Mouse (Mus musculus) cerebellum, adult 11-12 months (tissue): ENCODE measurements at regions not wholly inside any gene's neighbourhood (a gene's known extent, or its start where the extent isn't known, plus 50 kb on each side); places are given as distances from the start of the nearest gene placed in this dataset.
"Not testable (repeated sequence)": the region's sequence is repeated elsewhere in the genome, so short reads cannot be mapped to it uniquely, and the experiment has no call there.

Source experiments
- DNase-seq: peaks from one replicate; pipeline ENCODE4 v3.0.0; 2022

DNA sequence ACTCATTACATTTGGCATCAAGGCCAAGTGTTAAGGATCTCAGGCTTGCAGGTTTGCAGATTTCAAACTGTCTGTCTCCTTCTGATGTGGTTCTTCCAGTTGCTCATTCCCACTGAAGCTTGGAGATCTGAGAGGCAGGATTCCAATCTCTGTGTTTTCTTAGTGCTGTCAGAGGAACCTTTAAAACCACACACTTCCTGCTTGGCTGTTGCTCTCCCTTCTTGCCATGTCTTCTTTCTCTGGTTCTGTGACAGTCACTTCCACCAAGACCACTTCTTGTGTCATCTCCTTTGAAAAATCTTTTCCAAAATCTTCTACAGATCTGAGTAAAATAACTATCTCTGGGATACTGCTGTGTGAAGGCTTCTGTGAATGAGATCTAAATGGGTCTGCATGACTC, 117.3 kb downstream of the Gm5426 start:
- DNase-seq: no peak

DNA sequence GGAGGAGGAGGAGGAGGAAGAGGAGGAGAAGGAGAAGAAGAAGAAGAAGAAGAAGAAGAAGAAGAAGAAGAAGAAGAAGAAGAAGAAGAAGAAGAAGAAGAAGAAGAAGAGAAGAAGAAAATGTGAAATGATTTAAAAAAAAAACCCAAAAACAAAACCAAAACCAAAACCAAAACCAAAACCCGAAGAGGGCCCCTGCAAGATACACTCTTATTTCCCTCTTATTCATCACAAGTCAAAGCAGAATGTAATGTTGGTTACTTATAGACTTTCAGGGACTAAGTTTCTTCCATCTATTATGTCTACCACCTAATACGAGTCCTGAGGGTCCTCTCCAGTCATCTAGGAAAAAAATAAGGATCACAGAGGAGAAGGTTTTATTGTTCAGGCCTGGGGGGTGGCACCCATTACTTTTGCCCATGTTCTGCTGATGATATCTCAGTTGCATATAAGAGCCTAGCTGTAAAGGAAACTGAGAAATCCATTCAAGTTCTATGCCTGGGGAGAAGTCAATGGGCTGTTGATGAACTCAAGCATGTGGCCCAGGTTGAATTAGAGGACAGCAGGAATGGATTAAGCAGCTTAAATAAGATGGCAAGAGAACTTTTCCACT, 118.0 kb downstream of the Gm5426 start:
- no peak for DNase-seq

DNA sequence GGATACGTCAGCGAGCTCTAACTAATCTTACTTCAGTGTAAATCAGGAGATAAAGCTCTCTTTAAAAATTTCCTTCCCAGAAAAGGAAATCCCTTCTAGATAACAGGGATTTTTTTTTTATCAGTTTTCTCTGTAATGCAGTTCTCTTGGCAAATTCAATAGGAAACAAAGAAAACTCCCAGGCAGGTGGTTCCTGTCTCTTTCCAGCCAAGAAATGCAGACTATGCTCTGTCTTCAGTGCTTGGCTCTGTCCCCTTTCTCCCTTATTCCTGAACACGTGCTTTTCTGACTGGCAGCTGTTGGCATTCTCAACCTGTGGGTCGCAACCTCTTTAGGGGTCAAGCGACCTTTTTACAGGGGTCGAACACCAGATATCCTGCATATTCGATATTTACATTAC, 121.5 kb downstream of the Gm5426 start:
- DNase-seq: no peak

DNA sequence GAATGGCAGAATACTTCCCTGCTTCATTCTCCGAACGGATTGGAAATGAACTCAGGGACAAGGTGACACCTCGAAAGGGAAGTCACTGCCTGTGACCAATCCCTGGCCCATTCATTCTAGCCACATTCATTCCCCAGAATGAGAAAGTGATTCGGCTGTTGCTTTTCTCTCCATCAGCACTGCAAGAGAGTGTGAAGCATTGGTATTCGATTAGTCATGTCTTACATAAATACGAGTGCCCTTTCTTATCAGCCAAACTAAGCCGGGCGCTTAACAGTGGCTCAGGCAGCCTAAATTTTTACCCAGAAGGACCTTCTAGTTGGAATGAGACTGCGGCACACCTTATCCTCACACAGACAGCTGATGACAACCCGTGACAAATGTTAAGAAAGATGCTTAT, 122.8 kb downstream of the Gm5426 start:
- no peak for DNase-seq

DNA sequence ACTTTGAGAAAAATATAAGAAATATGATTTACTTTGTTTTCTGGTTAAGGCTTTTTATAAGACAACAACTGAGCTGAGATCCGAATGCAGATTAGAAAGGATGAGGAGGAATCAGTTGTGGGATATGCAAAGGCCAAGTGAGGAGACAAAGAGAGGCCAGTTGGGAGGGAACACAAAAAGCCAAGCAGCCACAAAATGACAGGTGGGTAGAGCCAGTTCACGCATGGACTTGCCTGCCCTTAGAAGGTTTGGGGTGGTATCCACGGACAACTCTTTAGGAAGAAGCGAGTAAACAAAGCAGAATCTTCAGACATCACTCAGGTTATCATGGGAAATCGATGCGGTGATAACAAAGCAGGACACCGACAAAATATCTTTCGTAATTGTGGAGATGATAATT, 123.2 kb downstream of the Gm5426 start:
- DNase-seq: no peak

DNA sequence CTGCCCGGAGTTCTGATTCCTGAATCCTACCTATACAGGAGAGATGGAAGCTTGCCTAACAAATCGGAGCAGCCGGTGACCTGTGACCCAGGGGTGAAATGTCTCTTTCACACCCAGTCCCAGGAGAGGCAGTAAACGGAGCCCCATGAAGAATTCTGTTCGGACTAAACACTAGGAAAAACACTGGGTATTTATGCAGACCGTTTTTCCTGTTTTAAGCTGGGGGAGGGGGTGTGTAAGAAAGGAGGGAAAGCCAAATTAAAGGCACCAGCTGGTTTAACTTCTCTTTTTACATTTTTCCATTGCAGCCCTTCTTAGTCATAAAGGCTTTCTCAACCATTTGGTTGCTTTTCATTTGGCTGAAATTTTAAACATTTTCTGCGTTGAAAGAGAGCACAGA, 127.1 kb downstream of the Gm5426 start:
- DNase-seq: no peak

DNA sequence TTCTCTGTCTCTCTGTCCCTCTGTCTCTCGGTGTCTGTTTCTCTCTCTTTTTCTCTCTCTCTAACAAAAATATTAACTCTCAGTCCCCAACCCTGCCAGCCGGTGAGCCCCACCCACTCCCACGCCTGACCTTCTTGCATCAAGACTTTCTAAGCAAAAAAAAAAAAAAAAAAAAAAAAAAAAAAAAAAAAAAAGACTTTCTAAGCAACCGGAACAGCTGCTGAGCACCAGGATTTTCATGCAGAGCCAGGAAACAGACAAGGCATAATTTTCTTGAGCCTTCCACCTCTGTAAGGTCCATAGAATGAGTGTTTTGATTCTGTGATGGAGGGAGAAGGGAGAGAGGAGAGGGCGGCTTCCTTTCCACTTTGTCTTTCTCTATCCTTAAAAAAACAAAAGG, 128.0 kb downstream of the Gm5426 start:
- no peak for DNase-seq

DNA sequence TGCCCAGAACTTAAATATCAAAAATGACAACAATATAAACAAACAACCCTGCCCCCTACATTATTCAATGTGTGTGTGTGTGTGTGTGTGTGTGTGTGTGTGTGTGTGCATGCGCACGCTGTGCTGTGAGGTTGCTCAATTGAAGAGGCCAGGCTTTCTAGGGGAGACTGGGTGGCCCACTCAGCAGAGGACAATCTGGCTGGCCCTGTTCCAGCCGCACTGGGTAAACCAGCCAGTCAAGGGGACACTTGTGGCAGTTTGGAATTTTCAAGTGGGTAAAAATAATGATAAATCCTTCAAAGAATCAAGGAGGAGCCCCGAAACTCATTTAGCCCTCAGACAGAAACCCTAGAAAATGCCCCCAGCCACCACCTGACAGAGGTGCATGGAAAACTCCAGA, 128.5 kb downstream of the Gm5426 start:
- DNase-seq: no peak

DNA sequence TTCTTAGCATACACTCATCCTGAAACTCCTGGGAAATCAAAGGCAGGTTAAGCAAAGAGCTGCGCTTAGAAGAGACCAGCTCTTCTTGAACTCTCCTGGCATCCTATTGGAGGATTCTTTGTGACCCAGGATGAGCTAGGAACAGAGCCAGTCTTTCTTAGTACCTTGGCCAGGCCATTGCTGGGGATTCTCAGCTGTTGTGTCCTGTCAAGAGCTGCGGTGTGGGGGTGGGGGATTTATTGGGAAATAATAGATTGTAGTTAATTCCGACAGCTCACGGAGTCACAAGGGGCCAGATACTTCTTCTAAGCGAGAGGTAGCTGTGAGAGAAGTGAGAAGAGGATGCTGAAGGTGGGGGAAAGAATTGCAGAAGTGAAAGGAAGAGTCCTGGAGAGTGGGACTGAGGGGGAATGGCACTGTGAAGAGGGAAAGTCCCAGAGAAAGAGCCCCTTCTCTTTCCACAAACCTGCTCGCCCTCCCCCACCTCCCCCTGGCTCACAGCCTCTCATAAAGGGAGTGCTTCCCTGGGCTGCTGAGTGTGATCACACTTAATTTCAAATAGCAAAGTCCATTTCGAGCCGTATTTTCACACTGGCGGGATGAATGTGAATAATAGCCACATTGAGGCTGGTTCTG, 129.8 kb downstream of the Gm5426 start:
- DNase-seq: no peak

DNA sequence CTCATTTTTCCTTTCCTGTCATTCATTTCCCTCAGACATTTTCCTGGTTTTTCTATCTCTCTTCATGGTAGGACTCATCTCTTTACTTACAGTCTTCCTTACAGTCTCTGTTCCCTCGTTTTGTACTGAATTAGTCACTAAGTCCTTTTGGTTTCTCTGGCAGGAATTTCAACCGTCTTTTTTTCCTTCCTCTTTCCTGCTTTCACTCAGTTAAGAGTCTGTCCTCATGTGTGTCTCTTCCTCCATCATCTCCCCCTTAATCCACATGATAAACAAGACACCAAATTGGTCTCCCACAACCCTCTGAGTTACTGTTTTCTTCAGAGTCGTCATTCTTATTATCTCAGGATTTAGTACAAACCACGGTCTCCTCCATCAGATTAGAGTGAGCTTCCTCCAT, 131.2 kb downstream of the Gm5426 start:
- DNase-seq: no peak

DNA sequence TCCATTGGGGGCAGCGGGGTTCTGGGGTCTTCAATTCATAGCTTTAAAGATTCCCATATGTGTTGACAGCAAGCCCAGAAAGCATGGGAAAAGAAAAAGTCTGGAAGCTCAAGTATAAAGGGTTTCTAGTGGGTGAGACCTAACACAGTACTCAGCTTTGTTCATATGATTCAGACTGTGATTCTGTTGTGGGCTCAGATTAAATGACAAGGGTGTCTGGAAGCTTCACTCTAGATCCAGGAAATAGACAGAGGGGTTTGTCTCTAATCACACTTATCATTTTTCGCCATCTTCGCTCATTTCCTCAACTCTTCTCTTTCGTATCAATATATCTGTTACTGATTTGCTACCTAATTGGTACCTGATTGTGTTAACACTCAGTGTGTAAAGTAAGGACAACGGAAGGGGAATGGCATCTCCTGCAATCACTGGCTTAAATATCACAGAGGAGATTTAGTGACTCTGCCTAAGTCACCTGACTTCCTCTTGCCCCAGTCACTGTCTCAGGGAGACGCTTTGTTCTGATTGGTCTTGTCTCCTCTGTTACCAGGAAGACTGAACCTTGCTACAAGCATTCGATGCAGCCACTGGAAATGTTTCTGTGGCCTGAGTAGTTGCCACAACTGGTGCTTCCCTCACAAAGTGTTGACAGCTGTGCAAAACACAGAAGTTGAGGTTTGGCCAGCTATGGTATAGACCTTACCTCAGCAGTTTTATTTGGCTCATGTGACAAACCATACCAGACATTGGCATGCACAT, 137.4 kb downstream of the Gm5426 start:
- DNase-seq: no peak

DNA sequence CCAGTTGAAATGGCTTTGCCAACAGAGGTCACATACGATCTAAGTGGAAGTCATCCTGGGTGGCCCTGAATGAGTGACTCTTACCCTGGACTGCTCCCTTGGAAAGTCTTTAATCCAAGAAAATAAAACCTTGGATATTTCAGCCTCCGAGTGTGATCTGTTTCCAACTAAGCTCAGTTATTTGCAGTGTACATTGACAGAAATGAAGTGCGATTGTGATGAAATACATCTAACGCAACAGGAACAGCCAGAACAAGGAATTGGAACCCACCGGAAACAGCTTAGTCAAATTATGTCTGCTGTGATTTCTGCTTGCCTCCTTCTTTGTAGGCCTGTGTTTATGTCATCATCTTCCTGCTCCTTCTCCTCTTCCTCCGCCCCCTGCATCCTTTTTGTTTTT, 143.7 kb downstream of the Gm5426 start:
- DNase-seq: no peak

DNA sequence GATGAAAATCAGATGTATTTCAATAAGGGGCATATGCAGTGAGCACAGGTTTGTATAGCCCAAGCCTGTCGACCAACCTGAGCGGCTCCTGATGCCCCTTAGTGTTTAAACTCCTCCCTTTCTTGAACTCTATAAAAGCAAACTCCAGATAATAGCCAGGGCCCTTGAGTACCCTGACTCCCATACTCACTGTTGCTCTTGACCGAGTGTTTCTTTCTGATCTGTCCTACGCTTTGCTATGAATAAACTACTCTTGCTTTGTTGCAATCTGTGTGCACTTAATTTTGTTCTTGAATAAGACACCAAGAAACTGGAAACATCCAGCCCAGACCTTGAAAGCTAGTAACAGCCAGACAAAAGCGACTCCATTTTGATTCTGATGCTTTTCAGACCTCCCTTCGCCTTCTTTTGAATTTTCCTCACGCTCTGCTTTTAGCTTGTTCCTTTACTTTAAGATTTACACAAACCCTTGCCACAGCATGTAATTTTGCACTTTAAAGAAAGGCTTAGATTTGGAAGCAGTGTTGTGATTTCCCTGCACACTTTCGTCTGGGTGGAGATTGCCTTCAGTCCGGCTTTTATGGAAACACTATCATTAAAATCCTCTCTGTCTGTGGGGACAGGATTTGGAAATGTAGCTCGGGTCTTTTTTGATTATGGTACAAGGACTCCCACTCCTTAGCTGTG, 149.1 kb downstream of the Gm5426 start:
- no peak for DNase-seq

DNA sequence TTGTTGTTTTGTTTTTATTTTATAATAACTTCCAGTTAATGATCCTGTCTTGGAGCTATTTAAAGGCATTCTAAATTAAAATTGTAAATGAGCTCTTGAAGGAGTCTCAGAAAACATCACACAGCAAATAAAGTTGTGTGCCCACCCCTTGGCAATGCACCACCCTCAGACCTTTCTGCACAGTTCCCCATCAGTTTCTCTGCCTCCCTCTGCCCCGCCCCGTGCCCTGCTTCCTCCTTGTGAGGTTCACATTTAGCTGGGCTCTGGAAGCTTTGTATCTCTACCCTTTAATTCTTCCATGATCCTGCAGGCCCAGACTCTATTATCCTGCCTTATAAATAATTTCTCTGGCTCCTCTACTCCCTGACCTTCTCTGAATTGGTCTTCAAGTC, 149.7 kb downstream of the Gm5426 start:
- no peak for DNase-seq

DNA sequence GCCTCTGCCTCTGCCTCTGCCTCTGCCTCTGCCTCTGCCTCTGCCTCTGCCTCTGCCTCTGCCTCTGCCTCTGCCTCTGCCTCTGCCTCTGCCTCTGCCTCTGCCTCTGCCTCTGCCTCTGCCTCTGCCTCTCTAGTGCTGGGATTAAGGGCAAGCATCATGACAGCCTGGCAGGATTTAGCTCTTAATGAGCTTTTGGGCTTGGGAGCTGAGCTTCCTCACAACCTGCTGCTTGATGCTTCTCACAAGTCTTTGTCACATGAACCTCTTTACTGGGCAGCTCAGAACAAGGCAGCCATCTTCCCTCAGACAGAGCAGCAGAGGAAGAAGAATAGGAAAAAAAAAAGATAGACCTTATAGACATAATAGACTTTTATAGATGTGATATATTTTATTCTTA, 152.6 kb downstream of the Gm5426 start:
- not testable (repeated sequence) for DNase-seq

DNA sequence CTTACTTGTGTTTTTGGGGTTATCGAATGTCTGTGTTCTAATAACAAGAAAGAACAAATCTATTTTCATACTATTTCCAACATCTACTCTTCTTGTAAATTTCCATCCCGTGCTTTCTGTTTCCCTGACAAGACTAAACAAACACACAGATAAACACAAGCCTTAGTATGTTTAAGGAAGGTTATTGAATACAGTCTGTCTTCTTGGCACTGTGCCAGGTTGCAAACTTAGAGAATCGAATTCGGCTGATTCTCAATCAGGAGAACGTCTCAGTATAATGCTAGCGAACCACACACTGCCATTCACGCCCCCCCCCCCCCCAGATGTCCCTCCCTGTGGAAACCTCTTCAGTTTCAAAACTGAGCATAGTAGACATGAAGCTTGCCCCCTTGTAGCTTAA, 157.2 kb downstream of the Gm5426 start:
- DNase-seq: no peak

DNA sequence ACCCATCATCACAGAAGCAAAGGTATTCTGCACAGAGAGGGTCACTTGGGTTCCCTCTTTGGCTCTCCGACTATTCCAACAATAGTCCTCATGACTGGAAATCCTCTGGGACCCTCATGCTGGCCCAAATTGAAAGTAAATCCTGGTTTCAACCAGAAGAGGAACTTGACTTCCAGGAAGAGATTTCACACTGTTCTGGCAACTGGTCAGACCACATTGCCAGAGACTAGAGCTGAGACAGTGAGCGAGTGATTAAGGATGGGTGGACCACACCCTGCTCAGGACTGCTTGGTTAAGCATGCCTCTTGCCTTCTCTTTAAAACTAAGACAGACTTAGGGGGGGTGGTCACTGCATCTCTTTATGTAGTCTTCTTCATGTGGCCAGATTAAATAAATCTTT, 158.3 kb downstream of the Gm5426 start:
- no peak for DNase-seq

DNA sequence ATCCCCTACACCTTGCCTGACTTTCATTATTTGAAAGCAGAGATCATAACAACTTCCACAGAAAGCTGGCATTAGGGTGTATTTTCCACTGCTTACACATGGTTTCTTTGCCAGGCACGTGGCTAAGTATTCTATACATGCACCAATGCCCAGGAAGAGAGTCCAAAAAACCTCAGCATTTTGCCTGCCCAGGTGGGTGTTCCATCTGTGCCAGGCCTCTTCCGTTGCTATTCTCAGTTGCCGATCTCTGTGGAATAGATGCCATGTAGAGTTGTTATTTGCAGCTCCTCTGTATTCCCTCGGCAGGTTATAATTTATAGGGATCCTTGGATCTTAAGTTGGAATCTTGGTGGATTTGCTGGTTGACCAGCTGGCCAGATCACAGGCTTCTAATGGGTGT, 161.3 kb downstream of the Gm5426 start:
- peak; percentile 54 for DNase-seq

DNA sequence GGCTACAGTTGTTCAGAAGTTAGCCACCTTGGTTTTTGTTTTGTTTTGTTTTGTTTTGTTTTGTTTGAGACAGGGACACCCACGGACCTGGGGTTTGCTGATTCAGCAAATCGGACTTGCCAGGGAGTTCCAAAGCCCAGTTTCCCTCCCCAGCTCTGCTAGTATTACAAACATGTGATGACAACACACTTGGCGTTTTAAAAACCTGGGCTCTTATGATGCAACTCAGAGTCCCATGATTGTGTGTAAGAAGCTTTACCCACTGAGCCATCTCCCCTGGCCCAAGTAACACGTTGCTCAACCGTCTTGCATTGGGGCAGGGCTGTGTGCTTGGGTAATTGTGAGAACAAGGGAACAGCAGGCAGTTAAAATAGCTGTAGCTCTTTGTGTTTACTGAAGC, 162.2 kb downstream of the Gm5426 start:
- DNase-seq: no peak

DNA sequence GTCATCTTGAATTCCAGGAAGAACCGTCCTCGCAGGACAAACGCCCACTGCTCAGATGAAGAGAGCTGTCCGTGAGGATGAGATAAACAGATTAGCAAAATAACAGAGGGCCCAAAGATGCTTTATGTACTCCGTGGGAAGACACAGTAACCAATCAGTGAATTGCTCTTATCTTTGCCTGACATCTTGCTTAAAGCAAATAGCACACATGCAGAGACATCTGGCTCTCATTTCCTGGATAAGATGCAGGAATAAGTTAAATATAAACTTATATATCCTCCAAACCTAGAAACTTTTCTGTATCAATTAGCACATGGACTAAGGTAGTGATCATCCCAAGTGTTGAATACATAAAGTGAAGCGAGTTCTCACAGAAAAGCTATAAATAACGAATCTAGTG, 169.3 kb downstream of the Gm5426 start:
- no peak for DNase-seq

DNA sequence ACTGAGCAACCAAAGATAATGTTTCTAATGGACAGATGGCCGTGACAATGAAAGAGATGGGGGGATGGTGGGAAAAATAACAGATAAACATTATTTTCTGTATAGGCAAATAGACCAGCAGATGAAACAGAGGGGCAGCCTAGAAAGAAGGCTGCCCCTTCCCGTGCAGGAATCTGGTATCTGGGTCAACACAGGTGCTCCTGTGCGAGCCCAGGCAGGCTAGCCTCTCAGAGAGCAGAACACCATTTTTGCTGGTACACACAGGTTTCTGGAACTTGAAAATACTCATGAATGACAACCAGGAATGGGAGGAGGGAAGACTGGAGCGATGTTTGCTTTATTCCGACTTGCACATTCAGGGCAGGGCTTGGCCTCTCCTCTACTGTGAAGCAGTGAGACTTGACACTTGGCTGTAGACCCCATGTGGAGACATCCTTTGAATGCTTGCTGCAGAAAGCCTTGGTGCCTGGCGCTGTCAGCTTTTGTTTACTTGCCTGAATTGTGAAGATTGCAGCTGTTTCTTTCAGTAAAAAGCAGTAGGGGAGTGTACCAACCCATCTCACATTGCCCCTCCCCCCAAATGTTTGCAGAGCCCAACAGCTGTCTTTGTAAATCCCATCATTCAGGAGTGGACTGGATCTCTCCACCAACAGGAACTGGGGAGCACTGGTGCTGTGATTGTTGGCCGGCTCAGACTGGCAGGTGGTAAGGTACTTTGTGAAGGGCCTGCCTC, 172.5 kb downstream of the Gm5426 start:
- peak; percentile 49 for DNase-seq

DNA sequence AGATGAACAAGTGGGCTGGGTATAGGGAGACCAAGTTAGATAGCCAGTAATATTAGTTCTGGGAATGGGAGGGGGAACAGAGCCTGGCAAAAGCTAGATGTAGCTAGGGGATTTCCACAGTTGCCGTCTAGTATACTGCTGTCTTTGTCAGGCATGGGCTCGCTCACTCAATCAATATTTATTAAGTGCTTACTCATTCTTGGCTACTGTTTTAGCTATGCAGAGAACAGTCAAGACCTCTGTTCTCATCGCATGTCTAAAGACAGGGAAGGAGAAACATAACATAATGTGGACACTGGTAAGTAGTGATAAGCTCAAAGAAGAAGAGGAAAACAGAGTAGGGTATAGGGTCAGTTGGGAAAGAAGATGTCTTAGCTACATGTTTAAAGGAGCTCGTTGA, 173.4 kb downstream of the Gm5426 start:
- no peak for DNase-seq

DNA sequence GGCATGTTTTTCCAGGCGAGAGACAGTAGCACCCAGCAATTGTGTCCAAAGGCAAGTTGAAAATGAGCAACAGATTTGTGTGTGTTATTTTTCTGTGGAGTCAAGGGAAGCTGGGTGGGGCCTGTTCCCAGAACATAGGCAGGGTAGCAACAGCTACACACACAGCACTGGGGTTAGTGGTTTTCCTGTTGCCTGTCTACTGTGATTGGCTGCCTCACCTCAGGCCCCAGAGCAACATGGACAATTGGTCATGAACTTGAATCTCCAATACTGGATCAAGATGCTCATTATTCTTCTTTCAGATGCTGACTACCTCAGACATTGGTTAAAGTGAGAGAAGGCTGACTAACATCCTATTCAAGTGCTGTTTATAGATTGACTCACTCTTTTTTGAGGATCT, 188.9 kb downstream of the Gm5426 start:
- DNase-seq: no peak
